Mouse (Mus musculus): Measurements from ENCODE around the gene Bcl2l2. TPM values are rescaled to one million over a fixed set of nuclear protein-coding genes. Genes with fewer than 3 reads are reported as not detected.
A peak's percentile ranks its signal among the peaks of the same experiment; 100 is the strongest.

Gene Bcl2l2
- polyA plus RNA-seq, 1 experiment from 2014 or later = 3.9 TPM

GRCm38 (mm10) chr14:54865626-54866025 lies 17.6 kb upstream of the Bcl2l2 start:
- Histone ChIP-seq H3K27ac (ENCODE audit: low read length) (no peak overlapping the region), H3K4me1 (ENCODE audit: control insufficient read depth, insufficient read depth, low read length) (peaks cover 3% of the 10 kb centered on the region), H3K36me3 (ENCODE audit: control insufficient read depth, insufficient read depth, low read length) (no peaks in the 10 kb centered on the region), H3K9ac (ENCODE audit: low read depth, low read length) (no peak overlapping the region), H3K27me3 (ENCODE audit: control insufficient read depth, insufficient read depth, low read depth, low read length) (no peaks in the 10 kb centered on the region), H3K4me2 (ENCODE audit: low read length) (no peak overlapping the region), H3K4me3 (ENCODE audit: low read depth, low read length) (no peak overlapping the region), H3K9me3 (replicated peaks; ENCODE audit: control insufficient read depth, low read length, poor library complexity, severe bottlenecking) (no peaks in the 10 kb centered on the region)
- ATAC-seq = no peak
- WGBS = 87% methylated on average over 5 of the region's 5 CpGs

- Histone ChIP-seq H3K36me3 (ENCODE audit: control insufficient read depth, insufficient read depth, low read length) (peaks cover 2% of the 10 kb centered on the region; the same call in 1 of the 2 replicates), H3K4me1 (ENCODE audit: control insufficient read depth, insufficient read depth, low read length) (peaks cover 3% of the 10 kb centered on the region)
- 71% methylated on average over 3 of the region's 3 CpGs for WGBS
Observed at GRCm38 (mm10) chr14:54866268-54866667, 16.9 kb upstream of the Bcl2l2 start.

GRCm38 (mm10) chr14:54866936-54867335 lies 16.2 kb upstream of the Bcl2l2 start:
- Histone ChIP-seq H3K36me3 (ENCODE audit: control insufficient read depth, insufficient read depth, low read length) (peaks cover 2% of the 10 kb centered on the region; the same call in 1 of the 2 replicates), H3K4me1 (ENCODE audit: control insufficient read depth, insufficient read depth, low read length) (peaks cover 3% of the 10 kb centered on the region), H3K27me3 (ENCODE audit: control insufficient read depth, insufficient read depth, low read depth, low read length) (no peaks in the 10 kb centered on the region), H3K9ac (ENCODE audit: low read depth, low read length) (no peak overlapping the region), H3K4me3 (ENCODE audit: low read depth, low read length) (no peak overlapping the region), H3K9me3 (replicated peaks; ENCODE audit: control insufficient read depth, low read length, poor library complexity, severe bottlenecking) (no peaks in the 10 kb centered on the region), H3K4me2 (ENCODE audit: low read length) (no peak overlapping the region), H3K27ac (ENCODE audit: low read length) (no peak overlapping the region)
- no peak for ATAC-seq
- WGBS = 50% methylated on average over 5 of the region's 5 CpGs

More at GRCm38 (mm10) chr14:54866268-54866667, 16.9 kb upstream of the Bcl2l2 start:
- Histone ChIP-seq H3K4me2 (ENCODE audit: low read length) (no peak overlapping the region), H3K27me3 (ENCODE audit: control insufficient read depth, insufficient read depth, low read depth, low read length) (no peaks in the 10 kb centered on the region), H3K9ac (ENCODE audit: low read depth, low read length) (no peak overlapping the region), H3K27ac (ENCODE audit: low read length) (no peak overlapping the region), H3K9me3 (replicated peaks; ENCODE audit: control insufficient read depth, low read length, poor library complexity, severe bottlenecking) (no peaks in the 10 kb centered on the region), H3K4me3 (ENCODE audit: low read depth, low read length) (no peak overlapping the region)
- no peak for ATAC-seq

GRCm38 (mm10) chr14:54868026-54868425 lies 15.2 kb upstream of the Bcl2l2 start:
- 86% methylated on average over 4 of the region's 4 CpGs for WGBS

GRCm38 (mm10) chr14:54870861-54871260 lies 12.3 kb upstream of the Bcl2l2 start, which contains the start of gene Homez:
Gene Homez (minus strand): TSS chr14:54870961.
- H3K36me3 ChIP-seq (ENCODE audit: control insufficient read depth, insufficient read depth, low read length) = peaks cover 2% of the 10 kb centered on the region; the same call in 1 of the 2 replicates
- H3K27me3 ChIP-seq (ENCODE audit: control insufficient read depth, insufficient read depth, low read depth, low read length) = no peaks in the 10 kb centered on the region
- H3K4me1 ChIP-seq (ENCODE audit: control insufficient read depth, insufficient read depth, low read length) = peaks cover 10% of the 10 kb centered on the region
- no peak for ATAC-seq
- no peak within 1 kb of the TSS for H3K9ac ChIP-seq (ENCODE audit: low read depth, low read length)
- no peak within 1 kb of the TSS for H3K4me2 ChIP-seq (ENCODE audit: low read length)
- H3K9me3 ChIP-seq (replicated peaks; ENCODE audit: control insufficient read depth, low read length, poor library complexity, severe bottlenecking) = no peaks in the 10 kb centered on the region
- H3K27ac ChIP-seq (ENCODE audit: low read length) = no peak within 1 kb of the TSS
- WGBS = 90% methylated on average over 5 of the region's 5 CpGs
- no peak within 1 kb of the TSS for H3K4me3 ChIP-seq (ENCODE audit: low read depth, low read length)

More at GRCm38 (mm10) chr14:54868026-54868425, 15.2 kb upstream of the Bcl2l2 start:
- Histone ChIP-seq H3K4me3 (ENCODE audit: low read depth, low read length) (no peak overlapping the region), H3K4me2 (ENCODE audit: low read length) (no peak overlapping the region), H3K9me3 (replicated peaks; ENCODE audit: control insufficient read depth, low read length, poor library complexity, severe bottlenecking) (no peaks in the 10 kb centered on the region), H3K27me3 (ENCODE audit: control insufficient read depth, insufficient read depth, low read depth, low read length) (no peaks in the 10 kb centered on the region), H3K36me3 (ENCODE audit: control insufficient read depth, insufficient read depth, low read length) (peaks cover 2% of the 10 kb centered on the region; the same call in 1 of the 2 replicates), H3K9ac (ENCODE audit: low read depth, low read length) (no peak overlapping the region), H3K4me1 (ENCODE audit: control insufficient read depth, insufficient read depth, low read length) (peaks cover 3% of the 10 kb centered on the region), H3K27ac (ENCODE audit: low read length) (no peak overlapping the region)
- no peak for ATAC-seq

GRCm38 (mm10) chr14:54874165-54874564 lies 9.0 kb upstream of the Bcl2l2 start:
- H3K9me3 ChIP-seq (replicated peaks; ENCODE audit: control insufficient read depth, low read length, poor library complexity, severe bottlenecking) = no peaks in the 10 kb centered on the region
- ATAC-seq = no peak

GRCm38 (mm10) chr14:54875844-54876538 lies 7.2 kb upstream of the Bcl2l2 start:
- H3K4me3 ChIP-seq (ENCODE audit: low read depth, low read length) = peak overlapping the region; percentile 77
- peak overlapping the region; percentile 80 for H3K4me2 ChIP-seq (ENCODE audit: low read length)
- H3K9ac ChIP-seq (ENCODE audit: low read depth, low read length) = peak overlapping the region; percentile 98
- H3K27me3 ChIP-seq (ENCODE audit: control insufficient read depth, insufficient read depth, low read depth, low read length) = no peaks in the 10 kb centered on the region
- H3K9me3 ChIP-seq (replicated peaks; ENCODE audit: control insufficient read depth, low read length, poor library complexity, severe bottlenecking) = no peaks in the 10 kb centered on the region
- peaks cover 16% of the 10 kb centered on the region for H3K4me1 ChIP-seq (ENCODE audit: control insufficient read depth, insufficient read depth, low read length)
- 1% methylated on average over 36 of the region's 36 CpGs for WGBS
- peaks cover 2% of the 10 kb centered on the region; the same call in 1 of the 2 replicates for H3K36me3 ChIP-seq (ENCODE audit: control insufficient read depth, insufficient read depth, low read length)
- peak; percentile 64 for ATAC-seq
- H3K27ac ChIP-seq (ENCODE audit: low read length) = peak overlapping the region; percentile 96

More at GRCm38 (mm10) chr14:54874165-54874564, 9.0 kb upstream of the Bcl2l2 start:
- no peak overlapping the region for H3K9ac ChIP-seq (ENCODE audit: low read depth, low read length)
- H3K4me1 ChIP-seq (ENCODE audit: control insufficient read depth, insufficient read depth, low read length) = peaks cover 16% of the 10 kb centered on the region
- H3K4me3 ChIP-seq (ENCODE audit: low read depth, low read length) = no peak overlapping the region
- H3K27ac ChIP-seq (ENCODE audit: low read length) = no peak overlapping the region
- H3K36me3 ChIP-seq (ENCODE audit: control insufficient read depth, insufficient read depth, low read length) = peaks cover 2% of the 10 kb centered on the region; the same call in 1 of the 2 replicates
- 90% methylated on average over 3 of the region's 3 CpGs for WGBS
- no peaks in the 10 kb centered on the region for H3K27me3 ChIP-seq (ENCODE audit: control insufficient read depth, insufficient read depth, low read depth, low read length)
- no peak overlapping the region for H3K4me2 ChIP-seq (ENCODE audit: low read length)

GRCm38 (mm10) chr14:54876539-54877047 lies 6.6 kb upstream of the Bcl2l2 start:
- H3K4me2 ChIP-seq (ENCODE audit: low read length) = peak overlapping the region; percentile 80
- peak overlapping the region; percentile 77 for H3K4me3 ChIP-seq (ENCODE audit: low read depth, low read length)

More at GRCm38 (mm10) chr14:54876539-54877047, 6.6 kb upstream of the Bcl2l2 start:
- WGBS = under 1% methylated on average over 65 of the region's 72 CpGs
- H3K9ac ChIP-seq (ENCODE audit: low read depth, low read length) = peak overlapping the region; percentile 98
- H3K27me3 ChIP-seq (ENCODE audit: control insufficient read depth, insufficient read depth, low read depth, low read length) = no peaks in the 10 kb centered on the region
- peak overlapping the region; percentile 96 for H3K27ac ChIP-seq (ENCODE audit: low read length)
- no peaks in the 10 kb centered on the region for H3K36me3 ChIP-seq (ENCODE audit: control insufficient read depth, insufficient read depth, low read length)
- H3K4me1 ChIP-seq (ENCODE audit: control insufficient read depth, insufficient read depth, low read length) = peaks cover 16% of the 10 kb centered on the region
- H3K9me3 ChIP-seq (replicated peaks; ENCODE audit: control insufficient read depth, low read length, poor library complexity, severe bottlenecking) = no peaks in the 10 kb centered on the region
- ATAC-seq = peak; percentile 92

Measured in midbrain, embryonic 16.5 days (tissue).